Mouse (Mus musculus) adrenal gland (tissue): ENCODE data around the gene Klf3.

ENCODE experiments used
- intact Hi-C: fragments of 180-260 bp; cut with DNase I; formaldehyde crosslinking; loops from one replicate; pipeline ENCODE4 v1.15.1; 2025

The Klf3 gene

GRCm38 (mm10) chr5:64808106-64809010 lies 5.2 kb downstream of the Klf3 start:
- intact Hi-C loops, result loop anchor here (10.0 kb wide), 1 partner anchor 124 kb away; no protein-coding TSS in a partner anchor

DNA sequence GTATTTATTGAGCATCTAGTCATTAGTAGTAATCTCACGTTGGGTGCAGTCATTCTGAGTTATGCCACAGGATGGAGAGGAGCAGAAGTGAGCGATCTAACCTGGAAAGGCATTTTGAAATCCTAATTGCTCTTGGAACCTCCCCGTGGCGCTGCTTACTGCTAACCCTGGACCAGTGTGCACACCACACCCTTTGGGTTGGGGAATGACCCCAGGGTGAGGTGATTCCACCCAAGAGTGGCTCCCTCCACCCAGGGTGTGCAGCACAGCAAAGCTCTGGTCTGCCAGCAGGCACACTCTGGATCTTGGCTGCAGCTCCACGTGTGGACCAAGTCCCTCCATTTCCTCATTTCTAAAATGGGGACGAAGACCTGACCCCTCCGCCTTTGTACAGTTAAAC lies 6.1 kb downstream of the Klf3 start:
- intact Hi-C loops, result loop anchor here (10.0 kb wide), 1 partner anchor 124 kb away; no protein-coding TSS in a partner anchor

DNA sequence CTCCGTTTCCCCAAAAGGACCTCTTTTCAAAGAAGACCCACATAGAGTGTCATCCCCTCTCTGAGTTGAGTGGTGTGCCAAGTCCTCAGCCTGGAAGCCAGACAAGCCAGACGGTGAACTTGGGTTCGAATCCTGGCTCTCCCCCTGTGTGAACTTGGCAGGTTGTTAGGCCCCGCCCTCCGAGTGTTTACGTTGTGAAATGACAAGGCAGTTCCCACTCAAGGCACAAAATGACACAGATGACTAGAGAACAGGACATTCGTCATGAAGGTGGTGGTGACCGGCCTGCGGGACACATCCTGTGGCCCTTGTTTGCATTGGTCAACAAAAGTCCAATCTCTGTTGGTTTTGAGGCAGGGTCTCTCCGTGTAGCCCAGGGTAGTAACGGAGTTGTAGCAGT lies 6.7 kb downstream of the Klf3 start:
- intact Hi-C loops, result loop anchor here (2.0 to 10.0 kb wide), 3 partner anchors 125 to 303 kb away; no protein-coding TSS in a partner anchor

DNA sequence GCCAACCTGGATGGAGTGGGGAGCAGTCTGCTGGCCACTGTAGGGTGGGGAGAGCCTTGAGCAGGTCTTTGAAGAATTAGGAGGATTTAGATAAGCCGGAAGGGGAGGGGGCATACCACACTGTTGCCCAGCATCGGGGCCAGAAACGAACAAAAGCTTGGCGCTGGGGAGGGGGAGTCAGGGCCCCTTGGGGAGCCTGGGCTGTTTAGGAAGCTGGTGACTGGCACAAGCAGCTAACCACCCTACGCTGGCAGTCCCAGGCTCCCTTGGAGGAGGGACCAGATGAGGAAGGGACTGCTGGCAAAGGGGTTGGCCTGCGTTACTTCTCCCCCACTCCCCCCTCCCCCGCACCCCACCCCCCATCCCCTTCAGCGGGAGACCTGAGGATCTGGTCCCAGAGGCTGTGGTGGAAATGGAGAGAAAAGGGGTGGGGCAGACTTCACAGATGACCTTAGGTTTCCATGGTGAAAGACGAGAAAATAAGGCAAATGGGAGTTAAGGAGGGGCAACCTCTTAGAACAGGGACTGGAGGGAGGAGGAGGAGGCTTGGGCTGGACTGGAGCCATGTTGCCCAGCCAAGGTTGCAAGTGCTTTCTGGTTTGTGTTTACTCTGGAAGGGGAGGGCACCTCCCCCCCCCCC lies 7.8 kb downstream of the Klf3 start:
- intact Hi-C loops, result loop anchor here (2.0 to 5.0 kb wide), 2 partner anchors 234 to 304 kb away; no protein-coding TSS in a partner anchor

- intact Hi-C loops, result loop anchor here (2.0 to 5.0 kb wide), 3 partner anchors 234 to 429 kb away; no protein-coding TSS in a partner anchor
These were observed 8.4 kb downstream of the Klf3 start for GRCm38 (mm10) chr5:64811500-64812123.

DNA sequence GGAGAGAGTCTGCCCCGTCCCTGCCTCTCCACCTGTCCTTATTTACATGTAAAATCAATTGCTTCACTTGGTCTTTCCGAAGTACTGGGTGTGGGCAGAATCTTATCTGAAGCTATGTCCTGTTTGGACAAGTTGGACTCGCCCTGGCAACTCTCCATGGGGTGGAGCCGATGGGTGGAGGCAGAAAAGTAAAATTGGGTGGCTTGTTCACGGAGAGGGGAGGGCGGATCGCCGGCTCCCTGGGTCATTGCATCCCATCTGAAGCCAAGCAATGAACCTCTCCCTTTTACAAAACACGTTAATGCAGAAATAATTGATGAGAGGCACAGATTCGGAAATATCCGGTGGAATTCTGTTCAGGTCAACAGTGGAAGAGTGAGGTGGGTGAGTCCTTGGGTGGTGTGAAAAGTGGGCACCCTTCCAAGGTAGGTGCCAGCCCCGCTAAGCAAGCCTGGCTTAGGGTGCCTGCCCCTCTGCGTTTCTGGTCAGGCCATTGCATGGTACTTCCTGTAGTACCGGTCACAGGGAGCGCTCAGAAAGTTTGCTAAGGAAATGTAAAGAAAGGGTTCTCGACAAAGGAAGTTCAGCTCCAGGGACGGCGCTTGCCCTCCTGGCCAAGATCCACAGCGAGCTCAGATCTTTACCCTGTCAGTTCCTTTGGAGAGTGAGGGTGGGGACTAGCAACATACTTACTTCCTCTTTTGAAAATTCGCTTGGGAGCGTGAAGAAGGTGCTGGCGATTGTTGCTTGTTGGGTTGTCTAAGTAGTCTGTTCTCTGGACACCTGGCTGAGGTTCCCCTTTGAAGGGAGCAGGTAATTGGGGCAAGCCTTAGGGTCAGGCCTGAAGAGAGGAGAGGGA lies 9.2 kb downstream of the Klf3 start:
- intact Hi-C loops, result loop anchor here (2.0 to 5.0 kb wide), 2 partner anchors 235 to 430 kb away; no protein-coding TSS in a partner anchor

GRCm38 (mm10) chr5:64812983-64813304 lies 9.8 kb downstream of the Klf3 start:
- intact Hi-C loops, result loop anchor here (2.0 to 5.0 kb wide), 2 partner anchors 236 to 430 kb away; no protein-coding TSS in a partner anchor

- intact Hi-C loops, result loop anchor here (2.0 to 5.0 kb wide), 2 partner anchors 236 to 431 kb away; no protein-coding TSS in a partner anchor
These were observed 10.2 kb downstream of the Klf3 start for GRCm38 (mm10) chr5:64813361-64813760.

DNA sequence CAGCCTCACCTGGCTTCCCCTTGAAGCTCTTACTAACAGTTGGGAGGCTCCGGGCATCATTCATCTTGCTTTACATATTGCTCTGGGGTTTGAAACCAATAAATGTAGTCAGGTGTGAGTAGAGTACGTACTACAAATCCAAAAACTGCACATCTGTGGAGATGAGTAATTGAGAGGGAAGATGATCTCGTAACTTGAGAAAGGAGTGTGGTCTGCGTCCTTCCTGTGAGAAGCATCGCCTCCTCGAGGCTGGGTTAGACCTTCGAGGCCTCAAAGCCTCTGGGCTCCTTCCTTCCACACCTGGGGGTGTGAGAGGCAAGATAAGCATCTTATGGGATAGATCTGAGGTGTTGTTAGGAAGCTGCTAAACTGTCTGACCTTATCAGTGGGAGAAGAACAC lies 11.2 kb downstream of the Klf3 start:
- intact Hi-C loops, result loop anchor here (5.0 kb wide), 1 partner anchor 237 kb away; no protein-coding TSS in a partner anchor

GRCm38 (mm10) chr5:64815631-64816030 lies 12.4 kb downstream of the Klf3 start:
- intact Hi-C loops, result no loop called here

DNA sequence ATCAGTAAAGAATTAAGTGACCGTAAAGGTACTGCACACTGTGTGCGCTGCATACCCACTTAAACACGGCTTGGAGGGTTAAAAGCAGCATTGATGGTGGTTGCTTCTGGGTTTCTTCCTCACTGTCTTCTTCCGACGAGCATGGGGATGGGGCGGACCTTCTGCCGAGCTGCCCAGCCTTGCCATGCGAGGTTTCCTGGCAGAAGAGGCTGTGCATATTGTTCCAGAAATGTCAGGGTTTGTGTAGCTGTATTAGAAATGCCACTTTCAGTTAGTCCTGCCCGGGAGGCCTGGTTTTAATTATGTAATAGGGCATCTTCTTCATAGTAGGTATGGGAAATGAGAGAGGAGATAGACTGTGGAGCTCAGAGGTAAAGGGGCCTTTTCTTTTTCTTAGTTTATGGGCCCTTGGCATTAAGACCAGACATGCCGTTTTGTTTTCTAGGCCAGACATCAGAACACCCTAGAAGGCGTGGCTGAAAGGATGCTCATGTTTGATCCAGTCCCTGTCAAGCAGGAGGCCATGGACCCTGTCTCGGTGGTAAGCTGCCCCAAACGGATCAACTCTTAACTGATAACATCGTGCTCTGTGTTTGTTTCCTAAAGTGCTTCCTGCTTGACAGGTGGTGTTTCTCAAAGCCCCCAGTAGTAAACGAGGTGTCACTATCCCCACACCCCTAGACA lies 13.2 kb downstream of the Klf3 start:
- intact Hi-C loops, result no loop called here

DNA sequence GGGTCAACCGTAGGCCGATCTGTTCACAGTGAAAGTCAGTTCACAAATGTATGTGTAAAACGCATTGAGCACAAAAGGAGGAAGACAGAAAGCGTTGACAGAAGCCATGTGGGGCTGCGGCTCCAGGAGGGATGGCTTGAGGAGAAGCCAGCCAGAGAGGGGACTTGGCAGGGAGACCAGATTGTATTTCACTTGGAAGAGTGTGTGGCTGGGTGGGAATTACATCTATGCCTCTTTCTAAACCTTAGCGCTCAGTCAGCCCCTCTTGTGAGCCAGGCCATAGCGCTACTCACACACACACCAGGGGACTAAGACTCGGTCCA lies 13.7 kb downstream of the Klf3 start:
- intact Hi-C loops, result no loop called here

DNA sequence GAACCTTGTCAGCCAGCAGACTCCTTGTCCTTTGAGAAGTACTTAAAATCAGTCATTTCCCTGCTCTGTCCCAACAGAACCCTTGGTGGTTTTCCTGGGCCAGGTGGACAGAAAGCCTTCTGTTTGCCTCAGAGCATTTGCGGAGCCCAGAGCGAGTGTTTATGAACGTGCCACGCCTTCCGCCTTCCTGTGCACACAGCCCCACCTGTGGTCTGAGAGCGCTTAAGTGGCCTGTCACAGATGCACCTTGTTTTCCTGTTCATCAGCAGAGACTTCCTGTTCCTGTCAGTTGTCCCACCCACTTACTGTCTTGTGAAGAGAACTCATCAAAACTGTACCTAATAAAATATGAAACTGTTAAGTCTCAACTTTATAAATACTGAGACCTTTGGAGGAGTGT lies 16.2 kb downstream of the Klf3 start:
- intact Hi-C loops, result no loop called here

DNA sequence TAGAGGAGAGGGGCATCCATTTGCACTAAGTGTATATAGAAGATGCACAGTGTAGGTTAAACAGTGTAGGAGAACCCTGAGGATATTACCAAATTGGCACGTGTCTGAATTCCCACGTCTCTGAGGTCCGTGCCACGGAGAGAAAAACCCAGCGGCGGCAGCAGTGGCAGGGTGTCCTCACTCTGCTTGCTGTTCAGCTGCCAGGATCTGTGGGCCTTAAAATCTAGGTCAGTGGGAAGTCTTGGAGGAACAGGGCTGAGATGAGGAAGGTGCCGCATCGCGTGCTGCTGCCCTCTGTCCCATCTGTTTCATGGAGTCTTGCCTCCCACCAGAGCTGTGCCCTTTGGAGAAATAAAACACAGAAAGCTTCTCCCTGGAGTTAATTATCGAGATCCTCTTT lies 16.9 kb downstream of the Klf3 start:
- intact Hi-C loops, result loop anchor here (5.0 kb wide), 1 partner anchor 42 kb away; no protein-coding TSS in a partner anchor

DNA sequence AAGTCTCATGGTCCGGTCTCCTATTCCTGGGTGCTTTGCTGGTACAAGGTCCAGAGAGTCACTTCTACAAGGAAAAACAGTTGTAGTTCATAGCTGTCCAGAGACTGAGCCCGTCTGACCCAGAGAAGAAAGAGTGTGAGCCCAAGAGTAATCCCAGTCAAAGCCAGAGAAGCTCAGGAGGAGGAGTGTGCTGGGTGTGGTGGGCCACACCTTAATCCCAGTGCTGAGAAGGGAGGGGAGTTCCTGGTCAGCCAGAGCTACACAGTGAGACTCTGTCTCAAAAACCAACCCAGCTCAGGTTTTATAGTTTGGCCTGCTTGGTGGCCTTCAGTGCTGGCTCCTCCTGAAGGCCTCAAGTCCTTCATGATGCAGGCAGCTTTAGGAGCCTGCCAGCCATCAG lies 18.1 kb downstream of the Klf3 start:
- intact Hi-C loops, result loop anchor here (5.0 kb wide), 1 partner anchor 41 kb away; no protein-coding TSS in a partner anchor

GRCm38 (mm10) chr5:64821964-64822363 lies 18.8 kb downstream of the Klf3 start:
- intact Hi-C loops, result loop anchor here (5.0 kb wide), 1 partner anchor 40 kb away; no protein-coding TSS in a partner anchor

DNA sequence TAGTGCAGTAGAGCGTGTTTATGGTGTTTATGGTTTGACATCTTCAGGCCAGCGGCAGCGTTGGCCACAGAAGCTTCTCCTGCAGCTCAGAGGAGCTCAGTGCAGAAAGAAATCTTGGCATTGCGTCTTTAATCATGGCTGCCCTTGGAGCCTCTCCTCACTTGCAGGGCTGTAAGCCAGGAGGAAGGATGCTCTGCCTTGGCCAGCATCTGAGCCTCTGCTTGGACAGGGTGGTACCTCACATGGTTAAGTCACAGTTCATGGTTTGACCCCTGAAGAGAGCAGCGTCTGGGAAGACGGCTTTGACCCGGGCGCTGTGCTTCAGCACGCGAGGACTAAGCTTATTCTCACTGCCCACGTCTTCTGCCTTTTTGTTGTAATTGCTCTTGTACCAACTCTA lies 20.2 kb downstream of the Klf3 start:
- intact Hi-C loops, result loop anchor here (5.0 kb wide), 1 partner anchor 39 kb away; no protein-coding TSS in a partner anchor

DNA sequence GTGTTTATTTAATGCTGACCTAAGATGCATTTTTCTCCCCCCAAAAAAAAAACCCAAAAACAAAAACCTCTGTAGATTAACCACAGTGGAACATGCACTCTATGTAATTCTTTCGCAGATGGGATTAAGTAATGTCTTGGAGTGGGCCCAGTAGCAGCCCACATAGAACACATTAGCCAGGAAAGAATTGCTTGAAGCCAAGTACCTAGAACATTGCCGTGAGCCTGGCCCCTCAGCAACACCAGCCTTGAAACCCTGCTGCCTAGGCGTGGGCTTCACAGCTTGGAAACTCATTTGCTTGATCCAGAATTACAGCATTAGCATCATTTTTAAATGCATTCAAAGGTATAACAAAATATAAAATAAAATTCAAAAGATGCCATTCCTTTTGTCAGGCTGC lies 21.6 kb downstream of the Klf3 start:
- intact Hi-C loops, result loop anchor here (5.0 kb wide), 1 partner anchor 38 kb away; no protein-coding TSS in a partner anchor

DNA sequence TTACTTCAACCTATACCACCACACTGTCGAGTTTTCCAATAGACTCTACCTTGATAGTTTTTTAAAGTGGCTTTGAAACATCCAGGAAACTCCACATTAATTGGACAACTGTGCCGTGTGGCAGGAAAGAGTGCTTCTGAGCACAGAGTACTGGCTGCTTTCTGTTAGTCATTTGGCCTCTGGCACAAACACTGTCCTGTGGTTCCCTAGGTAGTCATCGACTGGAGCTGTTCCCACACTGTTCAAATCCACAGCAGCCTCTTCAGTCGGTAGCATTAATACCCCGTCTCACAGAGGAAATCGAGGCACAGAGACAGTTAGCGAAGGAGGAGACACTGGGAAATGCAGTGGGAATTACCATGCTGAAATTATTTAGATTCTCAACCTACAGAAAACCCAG lies 22.3 kb downstream of the Klf3 start:
- intact Hi-C loops, result no loop called here

DNA sequence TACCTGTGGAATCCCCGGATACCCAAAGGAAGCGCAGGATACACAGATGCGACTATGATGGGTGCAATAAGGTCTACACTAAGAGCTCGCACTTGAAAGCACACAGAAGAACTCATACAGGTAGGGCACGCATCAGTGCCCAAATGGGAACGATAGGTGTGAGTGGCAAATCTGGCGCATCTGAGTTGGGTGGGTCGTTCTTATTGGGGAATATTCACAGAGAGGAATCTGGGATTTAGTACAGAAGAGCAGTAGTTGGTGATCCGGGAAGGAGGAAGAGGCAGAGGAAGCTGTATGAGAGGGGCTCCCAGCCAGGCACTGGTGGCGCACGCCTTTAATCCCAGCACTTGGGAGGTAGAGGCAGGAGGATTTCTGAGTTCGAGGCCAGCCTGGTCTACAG lies 24.0 kb downstream of the Klf3 start:
- intact Hi-C loops, result no loop called here
